Mouse (Mus musculus): ENCODE measurements around the gene Dab1.

Dab1 gene

GRCm38 (mm10) chr4:103974946-103975345 is 355.8 kb downstream of the Dab1 start:
- DNase-seq (ENCODE audit: low read depth): no peak

DNA sequence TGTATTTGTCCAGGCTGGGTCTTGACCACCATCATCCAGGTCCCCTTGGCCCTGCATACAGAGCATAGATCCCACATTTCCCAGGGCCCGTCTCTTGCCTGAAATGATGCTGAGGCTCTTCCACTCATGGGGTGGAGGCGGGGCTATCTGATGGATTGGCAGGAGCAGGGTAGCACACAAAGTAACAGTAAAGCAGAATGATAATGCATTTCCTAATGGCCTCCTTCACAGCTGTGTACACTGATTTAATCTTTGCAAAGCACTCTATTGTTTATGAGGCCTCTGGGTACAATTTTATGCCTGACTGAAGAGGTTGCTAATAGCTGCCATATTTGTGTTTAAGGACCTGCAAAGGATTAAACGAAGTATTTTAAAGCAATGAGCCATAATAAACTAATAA is 374.7 kb downstream of the Dab1 start:
- no peak for DNase-seq (ENCODE audit: low read depth)

DNA sequence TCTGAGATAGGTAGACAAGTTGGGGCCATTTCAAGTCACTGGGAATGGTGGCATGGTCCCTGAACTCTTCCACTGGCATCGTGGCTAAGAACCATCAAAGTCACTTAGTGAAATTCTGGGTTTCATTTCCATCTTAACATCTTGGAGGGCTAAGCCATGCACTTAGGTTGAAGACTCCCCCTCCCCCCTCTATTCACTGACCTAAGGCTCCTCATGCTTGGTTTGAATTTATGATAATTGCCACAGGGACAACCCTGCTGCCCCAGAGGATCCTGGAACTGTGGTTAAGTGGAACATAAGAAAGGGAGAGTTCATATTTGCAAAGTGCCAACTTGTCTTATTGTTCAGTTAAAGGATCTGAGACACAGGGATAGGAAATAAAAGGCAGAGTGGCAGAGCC is 375.2 kb downstream of the Dab1 start:
- no peak for DNase-seq (ENCODE audit: low read depth)

DNA sequence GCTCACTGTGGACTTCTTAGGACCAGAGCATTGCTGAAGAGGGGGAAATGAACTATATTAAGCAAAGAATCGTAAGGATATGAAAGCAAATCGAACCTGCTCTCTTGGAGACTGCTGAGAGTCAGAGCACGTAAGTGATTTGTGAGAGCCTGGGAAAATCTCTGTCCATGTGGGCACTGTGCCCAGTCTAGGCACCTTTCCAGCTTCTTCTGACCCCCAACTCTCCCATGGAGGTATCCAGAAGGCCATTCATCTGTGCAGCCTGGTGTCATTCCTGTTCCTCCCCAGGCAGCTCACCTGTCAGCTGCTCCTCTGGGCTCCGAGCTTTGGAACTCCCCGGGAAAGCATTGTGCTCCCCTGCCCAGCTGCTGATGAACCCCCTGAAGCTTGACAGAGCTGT is 389.2 kb downstream of the Dab1 start:
- DNase-seq (ENCODE audit: low read depth): no peak

DNA sequence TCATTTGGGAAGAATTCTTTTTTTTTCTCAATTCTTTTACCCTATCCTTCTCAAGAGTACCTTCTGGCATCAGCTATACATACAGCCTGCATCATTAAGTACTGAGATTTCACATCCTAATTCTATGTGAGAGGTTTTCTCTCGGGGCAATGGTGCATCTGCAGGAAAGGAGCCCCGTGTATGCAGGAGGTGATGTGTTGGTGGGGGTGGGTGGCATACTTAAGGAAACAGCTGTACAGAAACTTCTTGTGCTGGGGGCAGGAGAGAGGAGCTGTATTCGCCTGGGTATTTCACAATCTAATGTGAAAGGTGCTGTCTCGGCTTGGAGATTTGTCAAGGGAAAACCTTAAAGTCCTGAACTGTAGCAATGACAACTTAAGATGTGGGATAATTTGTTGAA is 392.5 kb downstream of the Dab1 start:
- DNase-seq (ENCODE audit: low read depth): no peak

- DNase-seq (ENCODE audit: low read depth): no peak
These were observed 393.0 kb downstream of the Dab1 start for GRCm38 (mm10) chr4:104012150-104012549.

GRCm38 (mm10) chr4:104025117-104025694 is 406.0 kb downstream of the Dab1 start:
- no peak for DNase-seq (ENCODE audit: low read depth)

- no peak for DNase-seq (ENCODE audit: low read depth)
These were observed 407.7 kb downstream of the Dab1 start for GRCm38 (mm10) chr4:104026834-104027233.

GRCm38 (mm10) chr4:104027239-104027638 is 408.1 kb downstream of the Dab1 start:
- no peak for DNase-seq (ENCODE audit: low read depth)

GRCm38 (mm10) chr4:104036091-104036490 is 416.9 kb downstream of the Dab1 start:
- DNase-seq (ENCODE audit: low read depth): no peak

GRCm38 (mm10) chr4:104039588-104039987 is 420.4 kb downstream of the Dab1 start:
- DNase-seq (ENCODE audit: low read depth): no peak

- DNase-seq (ENCODE audit: low read depth): no peak
These were observed 424.3 kb downstream of the Dab1 start for GRCm38 (mm10) chr4:104043441-104043840.

DNA sequence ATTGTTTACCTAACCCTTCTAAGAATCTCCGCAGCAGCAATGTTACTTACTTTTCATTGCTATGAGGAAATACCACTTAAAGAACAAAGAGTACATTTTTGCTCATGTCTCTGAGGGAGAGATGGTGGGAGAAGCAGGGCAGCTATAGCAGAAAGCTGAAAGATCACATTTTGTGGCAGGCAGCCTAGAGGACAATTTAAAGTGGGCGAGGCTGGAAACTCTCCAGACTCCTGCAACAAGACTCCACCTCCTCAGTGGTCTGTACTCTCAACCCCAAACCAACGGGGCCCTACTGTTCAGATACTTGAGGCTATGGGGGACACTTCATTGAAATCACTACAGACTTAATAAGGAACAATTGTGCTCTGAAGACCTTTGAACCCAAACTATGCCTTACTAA is 425.5 kb downstream of the Dab1 start:
- no peak for DNase-seq (ENCODE audit: low read depth)

DNA sequence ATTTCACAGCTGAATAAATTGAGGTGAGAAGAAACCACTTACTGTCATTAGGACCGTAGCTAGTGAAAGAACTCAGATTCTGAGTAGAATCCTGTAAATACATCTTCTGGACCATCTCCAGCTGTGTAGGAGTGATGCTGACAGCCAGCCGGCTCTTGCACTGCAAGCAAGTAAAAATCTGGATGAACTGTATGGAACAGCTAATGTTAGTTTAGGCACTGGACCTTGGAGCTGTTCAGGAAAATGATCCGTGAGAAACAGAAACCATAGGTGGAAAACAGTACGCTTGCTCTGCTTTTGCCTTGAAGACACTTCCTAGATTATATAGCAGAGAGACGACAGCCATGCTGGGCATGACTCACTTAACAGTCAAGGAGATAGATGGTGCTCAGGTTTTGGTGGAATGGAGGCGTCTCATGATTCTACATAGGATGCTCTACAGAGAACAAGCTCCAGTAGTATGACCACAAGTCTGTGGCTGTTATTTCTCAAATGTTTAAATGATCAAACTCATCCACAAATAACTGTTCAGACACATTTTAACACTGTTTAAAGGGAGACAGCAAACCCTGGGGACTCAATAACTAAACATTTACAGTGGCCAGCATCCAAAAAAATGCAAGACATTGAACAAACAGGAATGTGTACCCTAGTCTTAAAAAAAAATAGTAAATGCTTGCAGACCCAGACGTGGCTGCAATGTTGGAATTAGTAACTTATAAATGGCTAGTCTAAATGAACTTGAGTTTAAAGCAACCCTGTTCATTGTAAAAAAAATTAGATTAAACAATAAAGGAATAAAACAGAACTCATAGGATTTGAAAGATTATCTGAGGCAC is 429.0 kb downstream of the Dab1 start:
- no peak for DNase-seq (ENCODE audit: low read depth)

DNA sequence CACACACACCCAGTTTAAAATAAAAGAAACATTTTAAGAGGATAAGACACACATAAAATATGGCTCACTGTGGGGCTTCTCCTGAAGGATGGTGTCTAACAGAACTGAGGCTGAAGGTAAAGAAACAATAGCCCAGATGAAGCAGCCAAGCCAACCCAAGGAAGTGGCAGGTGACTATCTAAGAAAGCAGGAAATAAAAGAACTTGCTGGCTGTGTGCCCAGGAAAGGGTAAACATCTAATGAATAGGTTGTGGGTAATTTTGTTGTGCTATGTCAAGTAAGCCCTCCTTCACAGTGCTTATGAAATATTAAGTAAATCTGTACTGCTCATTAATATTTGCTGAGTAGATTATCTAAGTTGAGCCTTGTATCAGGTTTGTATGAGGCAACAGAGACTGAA is 438.0 kb downstream of the Dab1 start:
- DNase-seq (ENCODE audit: low read depth): no peak

DNA sequence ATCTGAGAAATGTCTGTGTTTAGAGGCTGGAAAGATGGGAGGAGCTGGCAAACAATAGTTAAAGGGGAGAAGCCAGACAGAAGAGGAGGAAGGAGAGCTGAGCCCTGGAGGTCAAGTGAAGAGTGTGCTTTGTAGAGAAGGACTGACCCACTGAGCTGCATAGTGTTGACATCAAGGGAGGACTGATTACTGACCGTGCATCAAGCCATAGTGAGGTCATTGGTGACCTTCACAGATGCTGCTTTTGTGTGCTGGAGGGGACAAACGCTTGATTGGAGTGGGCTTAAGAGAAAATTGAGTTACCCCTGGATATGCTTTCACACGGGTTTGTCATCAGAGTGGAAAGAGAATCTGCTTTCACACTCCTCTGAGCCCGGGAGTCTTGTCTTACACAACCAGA is 440.4 kb downstream of the Dab1 start:
- no peak for DNase-seq (ENCODE audit: low read depth)

- no peak for DNase-seq (ENCODE audit: low read depth)
These were observed 443.2 kb downstream of the Dab1 start for GRCm38 (mm10) chr4:104062356-104062755.

DNA sequence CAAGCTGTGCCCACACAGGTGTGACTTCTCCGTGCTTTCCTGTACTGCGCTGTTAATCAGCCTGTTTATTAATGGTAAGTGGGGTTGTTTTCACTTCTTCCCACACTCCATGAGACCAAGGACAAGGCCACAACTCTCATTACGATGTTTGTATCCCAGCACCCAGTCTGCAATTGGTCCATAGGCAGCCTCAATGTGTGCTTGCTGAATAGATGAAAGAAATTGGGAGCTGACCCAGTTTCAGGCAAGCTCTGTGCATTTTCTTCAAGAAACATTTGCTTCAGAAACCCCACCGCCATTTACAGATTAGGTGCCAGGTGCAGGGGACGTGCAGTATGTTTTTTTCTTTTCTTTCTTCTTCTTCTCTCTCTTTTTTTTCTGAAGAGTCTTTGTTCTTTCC is 447.7 kb downstream of the Dab1 start:
- DNase-seq (ENCODE audit: low read depth): no peak

DNA sequence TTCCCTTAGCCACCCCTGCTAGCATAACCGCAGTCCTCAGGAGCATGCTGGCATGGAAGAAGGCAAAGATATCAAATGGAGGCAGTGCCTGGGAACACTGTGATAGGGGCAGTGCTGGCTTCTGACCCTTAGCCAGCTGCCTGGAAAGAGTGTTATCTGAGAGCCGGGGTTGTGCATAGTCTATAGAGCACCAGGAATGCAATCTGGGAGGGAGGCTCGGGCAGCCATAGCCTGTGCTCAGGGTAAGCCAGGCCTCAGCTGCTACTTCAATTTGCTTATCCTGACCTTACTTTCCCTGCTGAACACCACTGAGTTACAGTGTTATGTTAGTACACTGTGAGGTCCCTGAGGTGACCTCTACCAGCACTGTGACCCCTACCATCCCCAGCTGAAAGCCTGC is 448.6 kb downstream of the Dab1 start:
- DNase-seq (ENCODE audit: low read depth): no peak

- DNase-seq (ENCODE audit: low read depth): no peak
These were observed 452.1 kb downstream of the Dab1 start for GRCm38 (mm10) chr4:104071296-104071695.

DNA sequence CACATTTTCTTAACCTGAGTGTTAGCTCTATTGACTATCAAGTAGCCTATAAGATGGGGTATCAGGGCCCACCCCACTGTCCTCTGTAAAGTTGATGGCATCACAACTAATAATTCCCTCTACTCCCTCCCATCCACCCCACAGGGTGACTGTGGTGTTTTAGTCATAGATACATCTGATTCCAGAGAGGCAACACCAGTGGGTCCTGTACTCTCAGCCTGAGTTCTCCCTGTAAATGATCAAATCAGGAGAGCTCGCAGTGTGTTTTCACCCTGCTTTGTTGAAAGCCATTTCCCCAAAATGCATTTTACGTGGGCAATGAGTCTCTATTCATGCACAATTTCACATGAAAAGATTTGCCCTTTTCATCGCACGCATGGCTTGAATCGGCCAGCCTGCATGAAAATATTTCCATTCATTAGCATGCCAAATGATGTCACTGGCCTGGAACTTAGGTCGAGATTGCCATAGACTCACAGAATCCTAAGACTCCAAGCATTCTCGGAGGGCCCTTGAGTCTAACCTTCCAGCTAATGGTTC is 454.8 kb downstream of the Dab1 start:
- no peak for DNase-seq (ENCODE audit: low read depth)

- no peak for DNase-seq (ENCODE audit: low read depth)
These were observed 458.6 kb downstream of the Dab1 start for GRCm38 (mm10) chr4:104077771-104078170.

GRCm38 (mm10) chr4:104106299-104106698 is 487.1 kb downstream of the Dab1 start:
- DNase-seq (ENCODE audit: low read depth): no peak

GRCm38 (mm10) chr4:104111614-104112013 is 492.5 kb downstream of the Dab1 start:
- no peak for DNase-seq (ENCODE audit: low read depth)
